Mouse (Mus musculus) right cerebral cortex, postnatal 10 days (tissue): ENCODE results near the gene Prkar2b.

Experiments used
- DNase-seq, 2 experiments: peaks; one replicate each; pipeline ENCODE4 v3.0.0; 2021; ENCODE audit warnings: low spot score in 2 of 2

Prkar2b gene

GRCm38 (mm10) chr12:31969111-31969510, 92.0 kb downstream of the Prkar2b start:
- DNase-seq: no peak

- no peak for DNase-seq
Observed at GRCm38 (mm10) chr12:31967536-31967935, 93.6 kb downstream of the Prkar2b start.

- DNase-seq: no peak
Observed at GRCm38 (mm10) chr12:31966405-31966804, 94.7 kb downstream of the Prkar2b start.

GRCm38 (mm10) chr12:31965517-31966212, 95.4 kb downstream of the Prkar2b start:
- peak; percentile 57 to 70 for DNase-seq

- DNase-seq: no peak
Observed at GRCm38 (mm10) chr12:31964074-31964473, 97.0 kb downstream of the Prkar2b start.

- no peak for DNase-seq
Observed at GRCm38 (mm10) chr12:31955843-31956242, 105.3 kb downstream of the Prkar2b start.

- DNase-seq: no peak
Observed at GRCm38 (mm10) chr12:31950659-31951031, 110.5 kb downstream of the Prkar2b start.

GRCm38 (mm10) chr12:31949759-31950658, 111.1 kb downstream of the Prkar2b start, which contains the start of gene Hbp1:
Gene Hbp1 (minus strand): TSS chr12:31950535.
- peak; percentile 100 for DNase-seq

GRCm38 (mm10) chr12:31949193-31949741, 111.8 kb downstream of the Prkar2b start:
- DNase-seq: peak; percentile 94 to 96

GRCm38 (mm10) chr12:31948101-31949000, 112.7 kb downstream of the Prkar2b start:
- no peak for DNase-seq

GRCm38 (mm10) chr12:31947476-31947875, 113.6 kb downstream of the Prkar2b start:
- no peak for DNase-seq

- no peak for DNase-seq
Observed at GRCm38 (mm10) chr12:31944405-31944804, 116.7 kb downstream of the Prkar2b start.

GRCm38 (mm10) chr12:31943020-31943654, 118.0 kb downstream of the Prkar2b start:
- no peak for DNase-seq

GRCm38 (mm10) chr12:31939026-31939425, 122.1 kb downstream of the Prkar2b start:
- DNase-seq: no peak

- DNase-seq: no peak
Observed at GRCm38 (mm10) chr12:31938391-31938997, 122.6 kb downstream of the Prkar2b start.

- DNase-seq: no peak
Observed at GRCm38 (mm10) chr12:31937613-31938012, 123.5 kb downstream of the Prkar2b start.

- no peak for DNase-seq
Observed at GRCm38 (mm10) chr12:31936657-31937300, 124.3 kb downstream of the Prkar2b start.

GRCm38 (mm10) chr12:31931818-31932217, 129.3 kb downstream of the Prkar2b start:
- no peak for DNase-seq

GRCm38 (mm10) chr12:31928498-31928897, 132.6 kb downstream of the Prkar2b start:
- no peak for DNase-seq

GRCm38 (mm10) chr12:31926661-31927061, 134.4 kb downstream of the Prkar2b start:
- DNase-seq: peak; percentile 62 to 79
